Mouse (Mus musculus): ENCODE measurements around the gene Mindy3. TPM values are rescaled to one million over a fixed set of nuclear protein-coding genes. Genes with fewer than 3 reads are reported as not detected.

Mindy3 gene
- total and polyA plus RNA-seq, 2 experiments from 2014 or later = 44.1 to 50.1 TPM

- H3K4me2 ChIP-seq (ENCODE audit: low read depth, low read length, poor library complexity, severe bottlenecking) = no peak overlapping the region
- H3K9me3 ChIP-seq (ENCODE audit: low read length) = no peaks in the 10 kb centered on the region
- ATAC-seq (ENCODE audit: low FRiP score) = no peak
- no peak for DNase-seq (ENCODE audit: low spot score)
- TF ChIP-seq CTCF (IDR thresholded peaks at IDR 0.05) = no peak
- 96% methylated on average over 1 of the region's 1 CpGs for WGBS
- H3K9ac ChIP-seq (replicated peaks; ENCODE audit: low read length, poor library complexity, severe bottlenecking) = no peak overlapping the region
- H3K27me3 ChIP-seq (ENCODE audit: insufficient read depth, low read length) = no peaks in the 10 kb centered on the region
- H3K36me3 ChIP-seq (ENCODE audit: insufficient read depth, low read length) = 0 out of 2 replicates have a peak, but pooled peaks cover 7% of the 10 kb centered on the region
- H3K27ac ChIP-seq (ENCODE audit: low read depth, low read length) = no peak overlapping the region
- no peak overlapping the region for H3K4me3 ChIP-seq (ENCODE audit: low read depth, low read length)
- no peaks in the 10 kb centered on the region for H3K4me1 ChIP-seq (ENCODE audit: insufficient read depth, low read length)
Observed at GRCm38 (mm10) chr2:12384389-12384788, 34.9 kb downstream of the Mindy3 start.

- Histone ChIP-seq H3K9ac (replicated peaks; ENCODE audit: low read length, poor library complexity, severe bottlenecking) (no peak overlapping the region), H3K27ac (ENCODE audit: low read depth, low read length) (no peak overlapping the region), H3K4me1 (ENCODE audit: insufficient read depth, low read length) (no peaks in the 10 kb centered on the region), H3K36me3 (ENCODE audit: insufficient read depth, low read length) (0 out of 2 replicates have a peak, but pooled peaks cover 7% of the 10 kb centered on the region), H3K27me3 (ENCODE audit: insufficient read depth, low read length) (no peaks in the 10 kb centered on the region), H3K9me3 (ENCODE audit: low read length) (no peaks in the 10 kb centered on the region), H3K4me3 (ENCODE audit: low read depth, low read length) (no peak overlapping the region), H3K4me2 (ENCODE audit: low read depth, low read length, poor library complexity, severe bottlenecking) (no peak overlapping the region)
- DNase-seq (ENCODE audit: low spot score) (no peak), ATAC-seq (ENCODE audit: low FRiP score) (no peak)
- TF ChIP-seq CTCF (IDR thresholded peaks at IDR 0.05) = no peak
- WGBS = 85% methylated on average over 4 of the region's 4 CpGs
Observed at GRCm38 (mm10) chr2:12382650-12383049, 36.6 kb downstream of the Mindy3 start.

DNA sequence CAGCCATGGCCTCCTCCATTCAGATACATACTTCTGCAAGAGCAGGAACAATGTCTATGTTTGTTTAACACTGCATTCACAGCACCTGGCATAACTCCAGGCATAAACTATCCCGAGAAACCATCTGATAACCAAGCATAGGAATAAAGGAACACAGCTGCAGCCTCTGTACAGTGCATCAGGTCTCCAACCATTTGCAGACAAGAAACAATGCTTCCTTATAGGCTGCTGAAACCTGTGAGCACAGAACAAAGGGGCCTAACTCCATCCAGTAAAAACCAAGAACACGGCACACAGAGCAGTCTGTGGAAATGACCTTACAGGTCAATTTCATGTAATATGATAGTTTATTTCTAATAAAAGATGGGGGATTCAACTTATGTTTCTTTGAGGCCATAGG is 39.0 kb downstream of the Mindy3 start:
- ATAC-seq (ENCODE audit: low FRiP score) (no peak), DNase-seq (ENCODE audit: low spot score) (no peak)
- no peaks in the 10 kb centered on the region for H3K9me3 ChIP-seq (ENCODE audit: low read length)
- no peaks in the 10 kb centered on the region for H3K27me3 ChIP-seq (ENCODE audit: insufficient read depth, low read length)
- no peak overlapping the region for H3K4me2 ChIP-seq (ENCODE audit: low read depth, low read length, poor library complexity, severe bottlenecking)
- H3K27ac ChIP-seq (ENCODE audit: low read depth, low read length) = no peak overlapping the region
- no peak for TF ChIP-seq CTCF (IDR thresholded peaks at IDR 0.05)
- 48% methylated on average over 2 of the region's 2 CpGs for WGBS
- H3K36me3 ChIP-seq (ENCODE audit: insufficient read depth, low read length) = peaks cover 7% of the 10 kb centered on the region; the same call in 1 of the 2 replicates
- no peaks in the 10 kb centered on the region for H3K4me1 ChIP-seq (ENCODE audit: insufficient read depth, low read length)
- H3K9ac ChIP-seq (replicated peaks; ENCODE audit: low read length, poor library complexity, severe bottlenecking) = no peak overlapping the region
- no peak overlapping the region for H3K4me3 ChIP-seq (ENCODE audit: low read depth, low read length)

- H3K36me3 ChIP-seq (ENCODE audit: insufficient read depth, low read length) = no peaks in the 10 kb centered on the region; the same call in 1 of the 2 replicates
- no peaks in the 10 kb centered on the region for H3K27me3 ChIP-seq (ENCODE audit: insufficient read depth, low read length)
- TF ChIP-seq CTCF (IDR thresholded peaks at IDR 0.05) = no peak
- no peak for DNase-seq (ENCODE audit: low spot score)
- no peak overlapping the region for H3K4me2 ChIP-seq (ENCODE audit: low read depth, low read length, poor library complexity, severe bottlenecking)
- WGBS = 95% methylated on average over 5 of the region's 5 CpGs
- H3K9me3 ChIP-seq (ENCODE audit: low read length) = no peaks in the 10 kb centered on the region
- H3K9ac ChIP-seq (replicated peaks; ENCODE audit: low read length, poor library complexity, severe bottlenecking) = no peak overlapping the region
- no peak overlapping the region for H3K27ac ChIP-seq (ENCODE audit: low read depth, low read length)
- ATAC-seq (ENCODE audit: low FRiP score) = no peak
- no peak overlapping the region for H3K4me3 ChIP-seq (ENCODE audit: low read depth, low read length)
- no peaks in the 10 kb centered on the region for H3K4me1 ChIP-seq (ENCODE audit: insufficient read depth, low read length)
Observed at GRCm38 (mm10) chr2:12378591-12378990, 40.7 kb downstream of the Mindy3 start.

DNA sequence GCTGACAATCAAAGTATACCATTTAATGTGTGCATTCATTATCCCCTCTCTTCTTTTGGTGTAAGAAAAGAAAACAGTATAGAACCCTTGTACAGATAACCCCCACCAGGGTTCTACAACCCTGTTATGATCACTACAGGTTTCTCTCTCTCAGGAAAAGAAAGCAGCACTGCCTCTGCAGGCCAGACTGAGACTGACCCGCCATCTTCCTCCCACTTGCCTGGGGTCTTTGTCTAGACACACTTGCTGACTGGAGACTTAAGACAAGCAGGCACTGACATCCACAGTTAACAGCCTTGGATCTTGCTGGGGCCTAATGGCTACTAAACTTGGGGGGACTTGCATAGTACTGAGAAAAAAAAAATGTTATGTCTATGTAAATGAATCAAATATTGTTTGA is 42.2 kb downstream of the Mindy3 start:
- DNase-seq (ENCODE audit: low spot score) (no peak), ATAC-seq (ENCODE audit: low FRiP score) (no peak)
- 52% methylated on average over 1 of the region's 1 CpGs for WGBS
- Histone ChIP-seq H3K9ac (replicated peaks; ENCODE audit: low read length, poor library complexity, severe bottlenecking) (no peak overlapping the region), H3K36me3 (ENCODE audit: insufficient read depth, low read length) (no peaks in the 10 kb centered on the region; the same call in 1 of the 2 replicates), H3K4me1 (ENCODE audit: insufficient read depth, low read length) (no peaks in the 10 kb centered on the region), H3K4me2 (ENCODE audit: low read depth, low read length, poor library complexity, severe bottlenecking) (no peak overlapping the region), H3K9me3 (ENCODE audit: low read length) (no peaks in the 10 kb centered on the region), H3K27ac (ENCODE audit: low read depth, low read length) (no peak overlapping the region), H3K4me3 (ENCODE audit: low read depth, low read length) (no peak overlapping the region), H3K27me3 (ENCODE audit: insufficient read depth, low read length) (no peaks in the 10 kb centered on the region)
- no peak for TF ChIP-seq CTCF (IDR thresholded peaks at IDR 0.05)

GRCm38 (mm10) chr2:12372883-12373282 is 46.4 kb downstream of the Mindy3 start:
- Histone ChIP-seq H3K4me1 (ENCODE audit: insufficient read depth, low read length) (no peaks in the 10 kb centered on the region), H3K36me3 (ENCODE audit: insufficient read depth, low read length) (no peaks in the 10 kb centered on the region; the same call in 1 of the 2 replicates), H3K27me3 (ENCODE audit: insufficient read depth, low read length) (no peaks in the 10 kb centered on the region), H3K4me2 (ENCODE audit: low read depth, low read length, poor library complexity, severe bottlenecking) (no peak overlapping the region), H3K9ac (replicated peaks; ENCODE audit: low read length, poor library complexity, severe bottlenecking) (no peak overlapping the region), H3K27ac (ENCODE audit: low read depth, low read length) (no peak overlapping the region), H3K9me3 (ENCODE audit: low read length) (no peaks in the 10 kb centered on the region), H3K4me3 (ENCODE audit: low read depth, low read length) (no peak overlapping the region)
- WGBS = 88% methylated on average over 2 of the region's 2 CpGs
- TF ChIP-seq CTCF (IDR thresholded peaks at IDR 0.05) = no peak
- DNase-seq (ENCODE audit: low spot score) (no peak), ATAC-seq (ENCODE audit: low FRiP score) (no peak)
